Mouse (Mus musculus) forebrain, postnatal 0 days (tissue): Measurements from ENCODE around the gene Kmo. TPM values are rescaled to one million over a fixed set of nuclear protein-coding genes. Genes with fewer than 3 reads are reported as not detected.
A peak's percentile ranks its signal among the peaks of the same experiment; 100 is the strongest.

Source experiments
- ATAC-seq: fragments of 200-750 bp; cut with Nextera tagmentation; 2 replicates; pipeline ENCODE4 v1.8.0; 2017; ENCODE audit warnings: mild to moderate bottlenecking, moderate library complexity
- DNase-seq: peaks from one replicate; pipeline ENCODE4 v3.0.0-alpha.2; 2015
- H3K27ac ChIP-seq: fragments of 300-500 bp; sonication (generic); 2 replicates; pipeline ENCODE4 v1.5.1; 2014; ENCODE audit warnings: low read depth, mild to moderate bottlenecking, antibody characterized with exemption, low read length, moderate library complexity, mixed read lengths
- H3K27me3 ChIP-seq: fragments of 300-500 bp; sonication (generic); 2 replicates; pipeline ENCODE4 v1.6.1; 2014; ENCODE audit warnings: mild to moderate bottlenecking, low read length, mixed read lengths; ENCODE audit not compliant: insufficient read depth
- H3K36me3 ChIP-seq: fragments of 300-500 bp; sonication (generic); 2 replicates; pipeline ENCODE4 v1.6.1; 2014; ENCODE audit warnings: mild to moderate bottlenecking, moderate library complexity; ENCODE audit not compliant: insufficient read depth
- H3K4me1 ChIP-seq: fragments of 300-500 bp; sonication (generic); 2 replicates; pipeline ENCODE4 v1.6.1; 2014; ENCODE audit warnings: antibody characterized with exemption; ENCODE audit not compliant: insufficient read depth
- H3K4me2 ChIP-seq: fragments of 300-500 bp; sonication (generic); 2 replicates; pipeline ENCODE4 v1.6.1; 2014; ENCODE audit warnings: low read depth, mild to moderate bottlenecking, moderate library complexity
- H3K4me3 ChIP-seq: fragments of 300-500 bp; sonication (generic); 2 replicates; pipeline ENCODE4 v1.5.1; 2014; ENCODE audit warnings: low read depth, low read length, mixed read lengths
- H3K9ac ChIP-seq: fragments of 300-500 bp; sonication (generic); 2 replicates; pipeline ENCODE4 v1.6.1; 2014; ENCODE audit warnings: mild to moderate bottlenecking
- H3K9me3 ChIP-seq: fragments of 300-500 bp; sonication (generic); 2 replicates; pipeline ENCODE4 v1.6.1; 2016; ENCODE audit warnings: low read length
- CTCF ChIP-seq: sonication (generic); IDR thresholded peaks from 2 replicates; pipeline ENCODE4 v1.5.1; 2016; ENCODE audit warnings: antibody characterized with exemption, control low read depth, low read depth
- WGBS: fragments of 180-500 bp; shearing (Covaris S2); extraction: QIAGEN DNeasy Blood & Tissue Kit; methylation state at CpG from one replicate; pipeline ENCODE4 v1.1.7; 2014; 5-methylcytosine and 5-hydroxymethylcytosine counted together
- polyA plus RNA-seq: library from polyadenylated mRNA; unstranded; fragments of >200 nt; fragmentation: Nextera tagmentation; extraction: Ambion mirVana; gene quantifications from 2 replicates; pipeline ENCODE4 v1.2.1, GENCODE M21; 2015
- total RNA-seq: library from RNA; depleted of rRNA; stranded (reverse); fragments of >200 nt; gene quantifications from 2 replicates; pipeline ENCODE4 v1.2.3, GENCODE M21; 2014

The Kmo gene
- total and polyA plus RNA-seq, 2 experiments from 2014 or later: not detected

GRCm38 (mm10) chr1:175648615-175649014, 28.4 kb downstream of the Kmo start:
- DNase-seq: no peak
- Histone ChIP-seq H3K4me3 (no peak overlapping the region), H3K4me1 (no peaks in the 10 kb centered on the region), H3K36me3 (no peaks in the 10 kb centered on the region), H3K27me3 (no peaks in the 10 kb centered on the region), H3K9me3 (no peaks in the 10 kb centered on the region), H3K9ac (no peak overlapping the region), H3K4me2 (no peak overlapping the region), H3K27ac (no peak overlapping the region)
- WGBS: 96% methylated on average over 4 of the region's 4 CpGs
- no peak for TF ChIP-seq CTCF
- no peak for ATAC-seq

DNA sequence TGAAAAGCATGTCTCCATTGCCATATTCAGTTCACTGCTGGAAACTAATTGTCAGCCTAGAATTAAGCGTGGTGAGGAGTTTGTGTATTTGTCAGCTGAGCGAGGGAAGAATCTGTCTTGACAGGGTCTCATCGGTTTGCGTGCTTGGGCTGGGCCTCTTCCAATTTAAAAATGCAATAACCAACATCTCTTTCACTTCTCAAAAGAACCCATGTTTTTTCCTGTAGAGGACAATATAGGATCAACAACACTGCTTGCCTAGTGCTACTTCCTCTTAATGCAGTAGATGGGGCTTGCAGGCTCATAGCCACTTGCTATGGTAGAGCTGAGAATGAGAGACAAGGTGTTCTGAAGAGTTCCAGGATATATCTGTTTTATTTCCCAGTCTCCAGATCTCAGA, 39.7 kb downstream of the Kmo start:
- no peak for ATAC-seq
- Histone ChIP-seq H3K4me2 (no peak overlapping the region), H3K4me3 (no peak overlapping the region), H3K36me3 (no peaks in the 10 kb centered on the region), H3K4me1 (no peaks in the 10 kb centered on the region), H3K27ac (no peak overlapping the region), H3K9ac (no peak overlapping the region), H3K9me3 (no peaks in the 10 kb centered on the region), H3K27me3 (no peaks in the 10 kb centered on the region)
- TF ChIP-seq CTCF: no peak
- no peak for DNase-seq
- WGBS: 91% methylated on average over 4 of the region's 4 CpGs

GRCm38 (mm10) chr1:175668666-175669405, 48.7 kb downstream of the Kmo start:
- peak; percentile 50 for DNase-seq
- Histone ChIP-seq H3K4me2 (no peak overlapping the region), H3K4me1 (no peaks in the 10 kb centered on the region), H3K9me3 (no peaks in the 10 kb centered on the region), H3K9ac (no peak overlapping the region), H3K27ac (no peak overlapping the region), H3K36me3 (no peaks in the 10 kb centered on the region), H3K27me3 (no peaks in the 10 kb centered on the region), H3K4me3 (no peak overlapping the region)
- WGBS: 85% methylated on average over 5 of the region's 5 CpGs
- peak; percentile 72; the same call in 1 of the 2 replicates for ATAC-seq
- TF ChIP-seq CTCF: peak; percentile 79

DNA sequence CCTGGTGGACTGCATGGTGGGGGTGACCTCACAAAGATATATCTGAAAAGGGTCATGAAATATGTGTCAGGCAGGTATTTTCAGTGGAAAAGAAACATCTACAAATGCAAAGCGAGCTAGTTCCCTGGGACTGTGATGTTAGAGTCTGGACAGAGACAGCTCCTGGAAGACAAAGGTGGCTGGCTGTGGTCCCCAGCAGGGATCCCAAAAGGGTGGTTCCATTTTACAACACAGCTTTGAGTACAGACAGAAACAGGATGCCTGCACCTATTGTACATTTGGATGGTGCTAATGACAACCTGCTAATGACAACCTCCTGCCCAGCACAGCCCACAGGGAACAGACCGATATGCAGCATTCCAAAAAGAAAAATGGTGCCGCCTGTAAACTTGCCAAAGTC, 49.3 kb downstream of the Kmo start:
- no peak overlapping the region for H3K27ac ChIP-seq
- H3K9ac ChIP-seq: no peak overlapping the region
- H3K36me3 ChIP-seq: no peaks in the 10 kb centered on the region
- no peaks in the 10 kb centered on the region for H3K9me3 ChIP-seq
- H3K27me3 ChIP-seq: no peaks in the 10 kb centered on the region
- ATAC-seq (no peak), DNase-seq (no peak)
- H3K4me2 ChIP-seq: no peak overlapping the region
- WGBS: 82% methylated on average over 3 of the region's 3 CpGs
- H3K4me3 ChIP-seq: no peak overlapping the region
- H3K4me1 ChIP-seq: no peaks in the 10 kb centered on the region
- TF ChIP-seq CTCF: no peak

DNA sequence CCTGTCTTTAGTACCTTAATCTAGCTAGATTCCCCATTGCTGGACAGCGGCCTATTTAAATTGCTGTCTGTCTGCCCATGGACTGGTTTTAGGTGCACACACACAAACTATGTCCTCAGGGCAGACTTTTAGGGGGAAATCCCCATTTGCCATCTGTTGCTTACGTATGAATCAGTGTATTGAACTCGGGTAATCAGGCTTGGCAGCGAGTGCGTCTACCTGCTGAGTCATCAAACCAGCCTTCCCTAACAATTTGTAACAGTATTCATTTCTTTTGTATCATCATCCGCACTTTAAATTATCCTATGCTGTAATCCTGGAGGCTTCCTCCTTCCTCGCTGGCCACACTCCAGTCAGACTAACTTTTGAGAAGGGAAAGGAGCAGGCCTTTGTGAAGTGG, 49.9 kb downstream of the Kmo start:
- no peak for DNase-seq

GRCm38 (mm10) chr1:175671626-175672025, 51.4 kb downstream of the Kmo start:
- Histone ChIP-seq H3K4me2 (no peak overlapping the region), H3K27ac (no peak overlapping the region), H3K27me3 (no peaks in the 10 kb centered on the region), H3K4me1 (no peaks in the 10 kb centered on the region), H3K36me3 (no peaks in the 10 kb centered on the region), H3K9ac (no peak overlapping the region), H3K9me3 (no peaks in the 10 kb centered on the region), H3K4me3 (no peak overlapping the region)
- DNase-seq: no peak
- peak; percentile 61 for TF ChIP-seq CTCF
- no peak; the same call in 1 of the 2 replicates for ATAC-seq
- 40% methylated on average over 1 of the region's 1 CpGs for WGBS

More for the DNA sequence above, 49.9 kb downstream of the Kmo start:
- H3K4me1 ChIP-seq: no peaks in the 10 kb centered on the region
- no peak overlapping the region for H3K4me3 ChIP-seq
- WGBS: 46% methylated on average over 7 of the region's 7 CpGs
- no peak overlapping the region for H3K27ac ChIP-seq
- H3K27me3 ChIP-seq: no peaks in the 10 kb centered on the region
- H3K9me3 ChIP-seq: no peaks in the 10 kb centered on the region
- ATAC-seq: no peak
- H3K4me2 ChIP-seq: no peak overlapping the region
- H3K9ac ChIP-seq: no peak overlapping the region
- TF ChIP-seq CTCF: no peak
- no peaks in the 10 kb centered on the region for H3K36me3 ChIP-seq

DNA sequence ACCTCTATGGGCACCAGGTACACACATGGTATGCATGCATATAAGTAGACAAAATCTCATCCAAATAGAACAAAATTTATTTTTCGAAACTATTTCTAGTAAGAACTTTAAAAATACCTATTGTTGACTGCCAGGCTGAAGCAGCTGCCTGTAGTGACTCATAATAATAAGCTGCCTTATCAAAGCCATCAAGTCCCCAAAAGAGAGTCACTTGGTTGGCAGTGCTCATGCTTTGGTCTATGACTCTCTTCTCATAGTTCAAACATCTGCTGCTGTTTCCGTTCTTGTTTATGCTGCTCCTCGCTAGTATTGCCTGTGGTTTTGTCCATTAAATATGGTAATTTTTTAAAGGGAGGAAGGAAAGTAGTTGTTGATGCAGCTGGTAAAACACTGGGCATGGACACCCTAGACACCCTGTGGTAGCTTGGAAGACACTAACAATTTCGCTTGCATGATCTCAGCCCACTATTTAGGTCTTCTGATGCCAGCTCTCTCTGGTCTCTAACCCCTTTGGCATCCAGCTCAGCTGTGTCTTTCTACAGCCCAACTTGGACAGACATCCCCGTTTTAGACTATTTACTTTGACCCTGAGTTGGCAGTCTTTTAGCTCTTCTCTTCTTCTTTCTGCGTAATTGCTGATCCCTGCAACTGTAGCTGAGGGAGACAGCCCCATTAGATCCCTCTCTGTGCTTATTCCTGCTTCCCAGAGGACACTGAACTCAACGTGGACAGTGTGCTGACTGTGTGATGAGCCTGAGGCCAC, 53.6 kb downstream of the Kmo start:
- no peak for DNase-seq
- no peak for ATAC-seq
- Histone ChIP-seq H3K36me3 (no peaks in the 10 kb centered on the region), H3K4me3 (no peak overlapping the region), H3K9ac (no peak overlapping the region), H3K9me3 (no peaks in the 10 kb centered on the region), H3K27ac (no peak overlapping the region), H3K4me1 (no peaks in the 10 kb centered on the region), H3K4me2 (no peak overlapping the region), H3K27me3 (no peaks in the 10 kb centered on the region)
- TF ChIP-seq CTCF: no peak
- WGBS: 76% methylated on average over 7 of the region's 7 CpGs
